Mouse (Mus musculus) urinary bladder, postnatal 10 days (tissue): ENCODE data around the gene Sema6c.
"Not testable (repeated sequence)": the region's sequence is repeated elsewhere in the genome, so short reads cannot be mapped to it uniquely, and the experiment has no call there.

Experiments
- DNase-seq: peaks from one replicate; pipeline ENCODE4 v3.0.0; 2022; ENCODE audit warnings: low spot score

Gene Sema6c

GRCm38 (mm10) chr3:95159987-95160963, at the start of gene Sema6c:
Sema6c (plus strand) TSS chr3:95160457.
- DNase-seq = peak; percentile 52

DNA sequence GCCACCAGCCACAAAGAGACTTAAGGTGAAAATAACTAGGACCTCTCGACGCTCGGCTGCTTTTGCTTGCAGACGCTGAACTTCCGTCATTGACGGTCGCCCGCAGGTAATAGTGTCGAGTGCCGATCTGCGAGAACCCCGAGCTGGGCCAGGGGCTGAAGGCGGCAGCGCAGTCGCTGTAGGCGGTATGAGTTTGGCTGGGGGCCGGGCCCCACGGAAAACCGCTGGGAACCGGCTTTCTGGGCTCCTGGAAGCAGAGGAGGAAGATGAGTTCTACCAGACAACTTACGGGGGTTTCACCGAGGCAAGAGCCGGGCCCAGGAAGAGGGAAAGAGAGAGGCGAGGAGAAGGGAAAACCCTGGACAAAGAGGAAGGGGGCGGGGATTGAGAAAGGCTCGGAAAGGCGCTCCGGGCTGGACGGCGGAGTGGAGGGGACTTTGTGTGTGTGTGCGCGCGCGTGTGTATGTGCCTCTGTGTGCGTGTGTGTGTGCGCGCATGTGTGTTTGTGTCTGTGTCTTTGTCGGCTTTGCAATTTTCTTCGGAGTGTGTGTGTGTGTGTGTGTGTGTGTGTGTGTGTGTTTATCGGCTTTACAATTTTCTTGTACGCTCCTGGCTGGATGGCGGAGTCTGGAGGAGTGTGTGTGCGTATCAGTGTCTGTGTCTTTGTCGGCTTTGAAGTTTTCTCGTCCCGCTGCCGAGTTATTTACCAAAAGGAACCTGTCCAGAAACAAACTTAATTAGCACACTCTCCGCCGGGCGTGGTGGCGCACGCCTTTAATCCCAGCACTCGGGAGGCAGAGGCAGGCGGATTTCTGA, 49.1 kb upstream of the Sema6c start, which contains the start of gene Vps72:
Vps72 (plus strand) TSS at position 112 of the 816 bp plus-strand sequence.
- DNase-seq = peak; percentile 61

DNA sequence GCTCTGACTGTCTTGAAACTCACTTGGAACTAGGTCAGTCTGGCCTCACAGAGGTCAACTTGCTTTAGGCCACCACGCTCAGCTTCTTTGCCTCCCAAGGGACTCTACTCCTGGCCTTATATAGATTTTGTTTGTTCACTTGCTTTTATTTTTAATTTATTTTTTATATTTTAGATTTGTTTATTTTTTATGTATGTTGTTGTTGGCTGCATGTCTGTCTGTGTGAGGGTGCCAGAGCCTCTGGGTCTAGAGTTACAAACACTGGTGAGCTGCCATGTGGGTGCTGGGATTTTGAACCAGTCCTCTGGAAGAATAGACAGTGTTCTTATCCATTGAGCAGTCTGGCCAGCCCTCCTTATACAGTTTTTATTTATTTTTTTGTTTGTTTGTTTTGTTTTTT, 47.5 kb upstream of the Sema6c start:
- DNase-seq = no peak

DNA sequence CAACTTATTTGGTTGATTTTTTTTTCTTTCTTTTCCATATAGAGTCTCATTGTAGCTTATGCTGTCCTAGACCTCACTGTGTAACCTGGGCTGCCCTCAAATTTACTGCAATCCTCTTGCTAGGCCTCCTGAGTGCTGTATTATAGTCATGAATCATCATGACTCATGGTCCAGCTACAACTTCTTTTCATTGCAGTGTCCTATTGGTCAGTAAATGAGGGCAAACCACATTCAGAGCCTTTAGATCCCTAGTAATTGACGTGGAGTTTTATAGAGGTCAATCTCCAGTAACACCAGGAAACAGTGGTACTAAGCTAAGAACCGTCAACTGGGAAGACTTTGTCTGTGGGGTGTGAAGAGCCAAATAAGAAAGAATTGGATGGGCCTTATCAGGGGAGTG, 42.5 kb upstream of the Sema6c start:
- DNase-seq = no peak

DNA sequence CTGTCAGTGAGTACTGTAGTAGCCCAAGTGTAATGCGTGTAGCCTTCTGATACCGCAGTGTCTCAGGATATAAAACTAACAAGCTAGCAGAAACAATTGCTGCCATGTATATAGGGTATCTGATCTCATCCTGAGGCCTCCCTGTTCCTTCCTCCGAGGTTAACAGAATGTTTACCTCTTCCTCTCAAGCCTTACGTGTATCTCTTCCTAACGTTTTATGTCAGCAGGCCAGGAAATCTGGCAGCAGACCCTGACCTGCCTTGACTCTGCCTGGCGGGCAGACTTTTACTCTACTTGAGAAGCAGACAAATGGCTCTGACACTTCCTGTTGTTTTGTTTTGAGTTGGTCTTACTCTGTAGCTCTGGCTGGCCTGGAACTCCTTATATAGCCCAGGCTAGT, 38.7 kb upstream of the Sema6c start:
- no peak for DNase-seq

GRCm38 (mm10) chr3:95124246-95124645, 36.0 kb upstream of the Sema6c start, which contains the start of gene Tmod4:
Tmod4 (plus strand) TSS chr3:95124476.
- no peak for DNase-seq

- DNase-seq = no peak
Observed at GRCm38 (mm10) chr3:95124972-95125371, 35.3 kb upstream of the Sema6c start.

DNA sequence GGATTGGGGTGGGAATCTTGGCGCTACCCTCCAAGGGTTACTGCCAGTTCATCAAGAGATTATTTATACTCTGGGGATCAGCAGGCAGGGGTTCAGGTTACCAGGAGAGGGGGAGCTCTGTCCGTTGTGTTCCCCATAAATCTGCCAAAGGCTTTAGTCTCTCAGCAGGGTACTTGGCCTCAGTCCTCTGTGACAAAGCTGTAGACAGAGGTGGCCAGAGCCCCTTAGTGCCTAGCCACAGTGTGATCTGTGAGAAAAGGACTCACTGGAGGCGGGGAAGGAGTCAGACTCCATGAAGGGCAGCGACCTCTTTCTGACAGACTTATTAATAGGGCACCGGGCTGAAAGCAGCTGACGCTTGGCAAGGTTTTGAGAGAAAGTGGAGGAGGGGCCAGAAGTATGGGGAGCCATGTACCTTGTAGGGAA, 31.0 kb upstream of the Sema6c start:
- no peak for DNase-seq

- no peak for DNase-seq
Observed at GRCm38 (mm10) chr3:95130081-95130480, 30.2 kb upstream of the Sema6c start.

GRCm38 (mm10) chr3:95132389-95132788, 27.9 kb upstream of the Sema6c start:
- not testable (repeated sequence) for DNase-seq

DNA sequence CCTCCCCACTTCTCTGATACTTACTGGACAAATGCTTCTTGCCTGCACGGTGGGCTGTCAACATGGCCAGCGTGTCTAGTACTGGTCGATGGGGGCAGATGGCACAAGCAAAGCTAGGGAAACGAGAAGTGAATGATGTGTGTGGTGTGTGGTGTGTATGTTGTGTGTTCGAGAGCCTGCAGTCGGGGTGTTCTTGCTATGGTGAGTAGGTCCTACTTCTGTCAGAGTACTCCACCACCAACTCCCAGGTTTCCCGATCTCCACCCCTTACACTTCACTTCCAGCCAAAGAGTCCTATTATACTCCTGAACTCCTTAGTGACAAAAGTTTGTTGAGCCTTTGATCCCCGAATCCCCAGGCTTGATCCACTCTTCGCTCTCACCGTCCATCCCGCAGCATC, 27.1 kb upstream of the Sema6c start:
- no peak for DNase-seq

DNA sequence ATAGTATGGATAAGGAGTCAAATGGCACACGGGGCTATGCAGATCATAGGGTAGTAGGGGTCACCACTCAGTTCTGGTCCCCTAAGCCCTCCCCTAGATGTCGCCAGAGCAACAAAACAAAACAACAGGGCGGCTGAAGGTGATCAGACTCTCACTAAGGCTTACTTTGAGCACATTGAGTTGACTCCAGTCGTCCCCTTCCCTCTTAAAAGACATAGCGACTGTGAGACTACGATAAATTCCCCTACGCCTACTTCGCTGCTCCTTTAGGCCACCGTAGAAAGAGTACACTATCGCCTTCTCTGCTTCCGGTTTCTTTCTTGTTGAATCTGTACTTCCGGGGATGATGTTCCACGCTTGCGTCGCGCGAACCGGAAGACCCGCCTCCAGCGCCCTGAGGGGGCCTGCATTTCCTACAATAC, 26.6 kb upstream of the Sema6c start, which contains the start of the genes Scnm1 and Lysmd1:
Scnm1 (minus strand) TSS at position 332 of the 422 bp plus-strand sequence.
Lysmd1 (plus strand) TSS at position 409 of the 422 bp plus-strand sequence.
- no peak for DNase-seq

DNA sequence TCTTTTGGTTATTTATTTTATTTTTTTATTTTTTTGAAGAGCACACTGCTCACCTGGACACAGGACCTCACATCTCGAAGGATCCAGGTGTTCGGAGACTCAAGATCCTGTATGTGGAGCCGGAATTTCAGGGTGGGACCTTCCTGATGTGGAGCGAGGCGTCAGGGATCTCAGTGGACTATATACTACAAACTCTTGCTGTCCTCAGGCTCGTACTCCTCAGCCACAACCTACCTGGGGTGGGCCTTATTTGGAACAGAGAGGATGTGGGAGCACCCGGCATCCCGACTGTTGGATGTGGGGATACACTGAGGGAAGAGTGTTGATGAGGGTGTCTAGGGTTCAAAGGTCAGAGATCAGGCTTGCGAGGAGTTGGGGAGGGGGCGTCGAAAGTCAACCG, 26.1 kb upstream of the Sema6c start:
- DNase-seq = not testable (repeated sequence)

DNA sequence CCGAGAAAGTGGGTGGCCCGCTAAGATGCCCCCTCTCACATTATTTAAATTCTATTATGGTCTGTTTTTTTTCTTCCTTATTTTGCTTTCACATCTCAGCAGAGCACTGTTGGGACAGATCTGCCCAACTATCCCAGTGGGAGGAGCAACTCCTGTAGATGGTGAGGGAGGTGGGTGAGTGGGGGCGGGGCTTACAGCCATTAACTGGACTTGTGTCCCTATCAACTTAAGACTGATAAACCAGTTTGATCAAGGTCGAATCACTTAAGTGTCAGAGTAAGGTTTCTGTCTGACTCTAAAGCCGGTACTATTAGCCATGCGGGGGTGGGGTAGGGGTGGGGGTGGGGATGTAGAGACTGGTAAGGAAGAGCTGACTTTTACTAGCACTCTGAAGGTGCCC, 25.2 kb upstream of the Sema6c start:
- DNase-seq = no peak

DNA sequence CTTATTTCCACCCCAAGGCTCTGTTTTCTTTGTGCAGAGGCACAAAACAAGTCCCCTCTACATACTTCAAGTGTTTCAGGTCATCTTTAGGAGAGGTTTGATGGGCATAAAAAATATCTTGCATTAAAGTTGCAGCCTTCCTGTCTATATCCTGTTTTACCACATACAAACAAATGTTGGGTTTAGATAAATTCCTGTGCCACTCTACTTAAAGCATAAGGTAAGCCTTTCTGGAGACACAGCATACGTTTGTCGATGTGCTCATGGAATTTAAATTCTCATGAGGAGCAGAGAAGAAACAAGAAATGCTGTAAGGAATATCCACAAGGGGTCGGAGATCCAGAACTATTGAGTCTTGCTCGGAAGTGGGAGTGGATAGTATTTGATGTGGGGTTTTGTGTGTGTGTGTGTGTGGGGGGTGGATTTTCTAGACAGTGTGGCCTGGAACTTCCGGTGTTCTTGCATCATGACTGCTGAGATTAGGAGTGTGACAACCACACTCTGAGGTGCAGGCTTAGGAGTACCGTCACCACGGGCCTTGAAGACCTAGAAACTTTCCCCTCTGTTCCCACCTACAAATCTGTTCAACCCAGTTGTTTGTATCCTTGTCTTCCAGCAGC, 24.7 kb upstream of the Sema6c start:
- no peak for DNase-seq

GRCm38 (mm10) chr3:95136336-95136735, 23.9 kb upstream of the Sema6c start:
- no peak for DNase-seq

DNA sequence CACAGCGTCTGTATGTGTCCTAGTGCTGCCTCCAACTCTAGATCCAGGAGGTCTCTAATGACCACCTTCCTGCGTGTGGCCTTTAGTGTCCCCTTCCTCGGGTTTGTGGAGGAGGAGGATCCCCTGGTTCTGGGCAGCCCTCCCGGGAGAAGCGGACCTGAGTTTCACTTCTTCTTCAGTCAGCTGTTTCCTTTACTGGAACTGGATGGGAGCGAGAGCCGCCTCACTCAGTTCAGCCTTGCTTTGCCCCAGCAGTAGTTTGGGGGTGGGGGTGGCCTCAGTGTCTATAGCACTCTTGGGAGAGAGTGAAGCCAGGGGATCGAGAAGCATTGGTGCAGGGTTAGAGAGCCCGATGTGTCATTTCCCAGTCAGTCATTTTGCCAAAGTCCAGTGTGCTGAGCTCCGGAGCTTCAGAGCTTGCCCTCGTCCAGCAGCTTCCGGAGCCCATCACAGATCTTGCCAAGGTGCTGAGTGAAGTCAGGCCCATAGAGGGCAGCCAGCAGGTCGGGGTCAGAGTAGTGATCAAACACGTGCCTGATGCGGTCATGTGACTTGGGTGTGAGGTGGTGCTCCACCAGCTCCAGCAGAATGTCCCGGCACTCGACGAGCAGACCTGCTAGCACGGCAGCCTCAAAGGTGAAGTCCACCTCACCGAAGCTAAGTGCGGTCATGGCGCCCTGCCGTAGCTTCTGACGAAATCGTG, 20.5 kb upstream of the Sema6c start:
- no peak for DNase-seq

GRCm38 (mm10) chr3:95140289-95140595, 20.0 kb upstream of the Sema6c start:
- no peak for DNase-seq

GRCm38 (mm10) chr3:95140795-95141194, 19.5 kb upstream of the Sema6c start:
- no peak for DNase-seq

GRCm38 (mm10) chr3:95141474-95141873, 18.8 kb upstream of the Sema6c start:
- DNase-seq = no peak

- no peak for DNase-seq
Observed at GRCm38 (mm10) chr3:95141952-95142616, 18.2 kb upstream of the Sema6c start, which contains the start of gene Tnfaip8l2. Tnfaip8l2 (minus strand) TSS chr3:95142360.
